Mouse (Mus musculus) neural tube, embryonic 11.5 days (tissue): ENCODE data around the gene Rasgrf1. TPM values are rescaled to one million over a fixed set of nuclear protein-coding genes. Genes with fewer than 3 reads are reported as not detected.
A peak's percentile ranks its signal among the peaks of the same experiment; 100 is the strongest.
"Not testable (repeated sequence)": the region's sequence is repeated elsewhere in the genome, so short reads cannot be mapped to it uniquely, and the experiment has no call there.

Source experiments
- ATAC-seq: fragments of 200-750 bp; cut with Nextera tagmentation; 2 replicates; pipeline ENCODE4 v1.8.0; 2017; ENCODE audit warnings: moderate number of reproducible peaks, mild to moderate bottlenecking, moderate TSS enrichment, moderate library complexity; ENCODE audit not compliant: insufficient read depth, low FRiP score, low TSS enrichment
- DNase-seq: peaks from one replicate; pipeline ENCODE4 v3.0.0-alpha.2; 2015; ENCODE audit warnings: low spot score
- H3K27ac ChIP-seq: fragments of 300-500 bp; sonication (generic); 2 replicates; pipeline ENCODE4 v1.5.1; 2014; ENCODE audit warnings: low read depth, mild to moderate bottlenecking, low read length
- H3K27me3 ChIP-seq: fragments of 300-500 bp; sonication (generic); 2 replicates; pipeline ENCODE4 v1.6.1; 2014; ENCODE audit warnings: mild to moderate bottlenecking, low read length, mixed read lengths; ENCODE audit not compliant: control insufficient read depth, insufficient read depth
- H3K36me3 ChIP-seq: fragments of 300-500 bp; sonication (generic); 2 replicates; pipeline ENCODE4 v1.6.1; 2014; ENCODE audit warnings: mild to moderate bottlenecking, low read length, moderate library complexity, mixed read lengths; ENCODE audit not compliant: control insufficient read depth, insufficient read depth
- H3K4me1 ChIP-seq: fragments of 300-500 bp; sonication (generic); 2 replicates; pipeline ENCODE4 v1.6.1; 2014; ENCODE audit warnings: low read length, mixed read lengths; ENCODE audit not compliant: control insufficient read depth, insufficient read depth
- H3K4me2 ChIP-seq: fragments of 300-500 bp; sonication (generic); 2 replicates; pipeline ENCODE4 v1.6.1; 2014; ENCODE audit warnings: low read depth, mild to moderate bottlenecking, moderate library complexity
- H3K4me3 ChIP-seq: fragments of 300-500 bp; sonication (generic); 2 replicates; pipeline ENCODE4 v1.5.1; 2014; ENCODE audit warnings: low read depth, low read length
- H3K9ac ChIP-seq: fragments of 300-500 bp; sonication (generic); 2 replicates; pipeline ENCODE4 v1.6.1; 2014; ENCODE audit warnings: mild to moderate bottlenecking, low read length
- H3K9me3 ChIP-seq: fragments of 300-500 bp; sonication (generic); 2 replicates; pipeline ENCODE4 v1.6.1; 2016; ENCODE audit warnings: low read length; ENCODE audit not compliant: control insufficient read depth
- WGBS: fragments of 180-500 bp; shearing (Covaris S2); extraction: QIAGEN DNeasy Blood & Tissue Kit; methylation state at CpG from one replicate; pipeline ENCODE4 v1.1.7; 2014; 5-methylcytosine and 5-hydroxymethylcytosine counted together
- polyA plus RNA-seq: library from polyadenylated mRNA; unstranded; fragments of >200 nt; fragmentation: Nextera tagmentation; extraction: Ambion mirVana; gene quantifications from 2 replicates; pipeline ENCODE4 v1.2.1, GENCODE M21; 2014

Rasgrf1 gene
- polyA plus RNA-seq, 1 experiment from 2014 or later, result not detected

DNA sequence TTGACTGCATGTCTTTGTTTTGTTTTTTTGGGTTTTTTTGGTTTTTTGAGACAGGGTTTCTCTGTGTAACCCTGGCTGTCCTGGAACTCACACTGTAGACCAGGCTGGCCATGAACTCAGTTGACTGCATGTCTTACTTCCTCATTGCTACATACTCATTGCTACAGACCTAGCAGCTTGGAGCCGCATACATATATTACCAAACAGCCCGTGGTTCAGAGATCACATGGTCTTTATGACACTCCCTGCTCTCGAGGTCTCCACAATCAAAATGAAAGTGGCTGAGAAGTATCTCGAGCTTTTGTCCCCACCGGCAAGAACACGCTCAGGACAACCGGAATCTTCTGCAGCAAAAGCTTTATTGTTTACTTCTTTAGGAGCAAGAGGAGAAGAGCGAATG is 133.2 kb downstream of the Rasgrf1 start:
- 94% methylated on average over 8 of the region's 8 CpGs for WGBS

DNA sequence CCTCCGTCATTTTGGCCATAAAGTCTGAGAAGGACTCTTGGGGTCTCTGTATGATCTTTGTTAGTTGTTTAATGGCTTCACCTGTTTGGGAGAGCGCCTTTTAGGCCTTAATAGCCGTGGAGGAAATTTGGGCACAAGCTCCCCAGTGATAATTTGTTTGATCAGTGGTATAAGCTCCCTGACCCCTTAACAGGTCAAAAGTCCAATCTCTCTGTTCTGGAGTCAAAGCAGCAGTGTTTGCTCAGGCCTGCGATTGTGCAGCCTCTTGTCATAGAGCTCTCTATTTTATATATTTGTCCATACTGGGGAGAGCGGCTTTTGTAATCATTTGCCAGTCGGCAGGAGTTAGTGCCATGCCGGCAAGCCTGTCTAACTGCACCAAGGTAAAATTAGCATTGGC is 135.5 kb downstream of the Rasgrf1 start:
- ATAC-seq (no peak), DNase-seq (no peak)
- 89% methylated on average over 7 of the region's 7 CpGs for WGBS
- H3K27me3 ChIP-seq, result no peaks in the 10 kb centered on the region
- no peak overlapping the region for H3K4me3 ChIP-seq
- no peak overlapping the region for H3K4me2 ChIP-seq
- no peaks in the 10 kb centered on the region for H3K9me3 ChIP-seq
- H3K36me3 ChIP-seq, result no peaks in the 10 kb centered on the region
- no peak overlapping the region for H3K27ac ChIP-seq
- H3K4me1 ChIP-seq, result no peaks in the 10 kb centered on the region
- no peak overlapping the region for H3K9ac ChIP-seq

More for the DNA sequence above, 133.2 kb downstream of the Rasgrf1 start:
- not testable (repeated sequence) for H3K4me2 ChIP-seq, H3K36me3 ChIP-seq, H3K9me3 ChIP-seq, H3K27ac ChIP-seq, H3K9ac ChIP-seq, H3K4me1 ChIP-seq, H3K27me3 ChIP-seq, ATAC-seq, H3K4me3 ChIP-seq, DNase-seq

DNA sequence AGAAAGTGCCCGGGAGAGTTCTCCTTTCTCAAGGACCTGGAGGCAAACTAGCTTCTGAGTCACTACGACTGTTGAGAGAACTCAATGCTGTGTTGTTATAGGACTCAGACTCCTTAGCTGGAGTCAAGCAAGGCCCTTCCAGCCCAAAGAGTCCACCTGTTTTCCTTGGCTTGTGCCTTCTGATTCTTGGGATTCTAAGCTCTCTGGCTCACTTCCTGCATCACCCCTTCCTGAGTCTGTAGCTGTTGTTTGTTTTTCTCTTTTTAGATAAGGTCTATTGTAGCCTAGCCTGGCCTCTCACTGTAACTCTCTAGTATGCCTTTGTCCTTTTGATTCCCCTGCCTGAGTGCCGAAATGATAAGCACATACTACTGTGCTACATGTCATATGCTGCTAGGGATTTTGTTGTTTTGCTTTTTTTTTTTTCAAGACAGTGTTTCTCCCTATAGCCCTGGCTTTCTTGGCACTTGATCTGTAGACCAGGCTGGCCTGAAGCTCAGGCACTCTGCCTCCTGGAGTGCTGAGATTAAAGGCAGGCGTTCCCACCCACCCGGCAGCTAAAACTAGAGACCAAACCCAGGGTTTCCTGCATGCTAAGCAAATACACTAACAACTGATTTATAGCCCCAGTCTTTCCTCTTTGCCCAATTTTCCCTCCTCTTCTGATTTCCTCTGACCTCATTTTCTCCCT is 138.4 kb downstream of the Rasgrf1 start:
- H3K4me3 ChIP-seq, result no peak overlapping the region
- H3K27me3 ChIP-seq, result no peaks in the 10 kb centered on the region
- ATAC-seq (no peak), DNase-seq (no peak)
- H3K9ac ChIP-seq, result no peak overlapping the region
- no peaks in the 10 kb centered on the region for H3K4me1 ChIP-seq
- H3K36me3 ChIP-seq, result no peaks in the 10 kb centered on the region
- no peaks in the 10 kb centered on the region for H3K9me3 ChIP-seq
- no peak overlapping the region for H3K4me2 ChIP-seq
- no peak overlapping the region for H3K27ac ChIP-seq
- WGBS, result 74% methylated on average over 5 of the region's 5 CpGs

DNA sequence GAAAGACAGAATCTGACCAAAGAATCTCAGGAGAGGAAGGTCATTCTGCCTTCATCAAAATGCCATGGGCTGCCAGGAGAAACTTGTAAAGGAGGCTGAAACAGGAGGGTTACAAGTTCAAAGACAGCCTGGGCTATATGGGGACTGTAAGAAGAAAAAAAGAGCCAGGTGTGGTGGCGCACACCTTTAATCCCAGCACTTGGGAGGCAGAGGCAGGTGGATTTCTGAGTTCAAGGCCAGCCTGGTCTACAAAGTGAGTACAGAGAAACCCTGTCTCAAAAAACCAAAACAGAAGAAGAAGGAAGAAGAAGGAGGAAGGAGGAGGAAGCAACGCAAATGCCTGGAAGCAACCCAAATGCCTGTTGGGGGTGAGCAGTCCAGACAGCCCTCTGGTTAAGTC is 144.1 kb downstream of the Rasgrf1 start, which contains the start of gene Ctsh:
Gene Ctsh (plus strand): TSS at position 301 of the 400 bp plus-strand sequence.
- 83% methylated on average over 2 of the region's 2 CpGs for WGBS
- no peaks in the 10 kb centered on the region for H3K9me3 ChIP-seq

DNA sequence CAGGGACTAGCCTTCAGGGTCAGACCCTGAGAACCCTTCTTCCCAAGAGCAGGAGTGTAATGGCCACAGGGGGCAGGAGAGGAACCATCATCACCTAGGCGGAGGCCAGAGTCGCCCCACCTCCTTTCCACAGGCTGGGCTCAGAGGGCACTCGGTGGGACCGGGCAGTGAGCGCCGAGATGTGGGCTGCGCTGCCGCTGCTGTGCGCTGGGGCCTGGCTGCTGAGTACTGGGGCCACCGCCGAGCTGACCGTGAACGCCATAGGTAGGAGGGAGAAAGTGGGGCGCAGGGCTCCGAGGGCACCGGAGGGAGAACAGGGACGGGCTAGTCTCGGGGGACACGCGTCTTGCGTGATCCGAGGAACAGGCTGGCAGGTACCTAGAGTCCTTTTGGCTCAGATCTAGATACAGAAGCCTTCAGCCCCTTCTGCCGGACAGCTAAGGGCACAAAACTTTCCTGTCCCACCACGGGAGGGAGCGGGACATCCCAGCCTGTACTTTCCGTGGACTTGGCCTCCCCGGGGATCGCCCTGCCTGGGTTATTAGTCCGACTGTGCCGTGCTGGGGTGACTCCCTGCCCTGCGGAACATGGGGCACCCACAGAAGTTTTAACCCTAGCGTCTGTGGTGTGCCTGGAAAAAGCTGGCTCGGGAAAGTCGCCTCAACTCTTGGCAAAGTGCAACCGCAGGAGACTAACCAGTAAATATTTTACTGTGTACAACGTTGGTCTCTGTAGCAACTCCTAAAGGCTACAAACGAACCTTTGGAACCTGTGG is 144.8 kb downstream of the Rasgrf1 start:
- peak overlapping the region; percentile 38 for H3K4me3 ChIP-seq
- H3K27ac ChIP-seq, result no peak overlapping the region
- under 1% methylated on average over 37 of the region's 37 CpGs for WGBS
- H3K4me2 ChIP-seq, result peak overlapping the region; percentile 79
- H3K9me3 ChIP-seq, result no peaks in the 10 kb centered on the region
- peak overlapping the region; percentile 44 for H3K9ac ChIP-seq
- DNase-seq (peak; percentile 62), ATAC-seq (peak; percentile 75)
- H3K36me3 ChIP-seq, result no peaks in the 10 kb centered on the region
- H3K4me1 ChIP-seq, result no peaks in the 10 kb centered on the region
- no peaks in the 10 kb centered on the region for H3K27me3 ChIP-seq

More for the DNA sequence above, 144.1 kb downstream of the Rasgrf1 start, which contains the start of gene Ctsh:
- Histone ChIP-seq H3K4me3 (peak within 1 kb of the TSS; percentile 38), H3K27ac (no peak within 1 kb of the TSS), H3K36me3 (no peaks in the 10 kb centered on the region), H3K27me3 (no peaks in the 10 kb centered on the region), H3K4me2 (peak within 1 kb of the TSS; percentile 79), H3K4me1 (no peaks in the 10 kb centered on the region), H3K9ac (peak within 1 kb of the TSS; percentile 44)
- DNase-seq, result no peak
- no peak for ATAC-seq

DNA sequence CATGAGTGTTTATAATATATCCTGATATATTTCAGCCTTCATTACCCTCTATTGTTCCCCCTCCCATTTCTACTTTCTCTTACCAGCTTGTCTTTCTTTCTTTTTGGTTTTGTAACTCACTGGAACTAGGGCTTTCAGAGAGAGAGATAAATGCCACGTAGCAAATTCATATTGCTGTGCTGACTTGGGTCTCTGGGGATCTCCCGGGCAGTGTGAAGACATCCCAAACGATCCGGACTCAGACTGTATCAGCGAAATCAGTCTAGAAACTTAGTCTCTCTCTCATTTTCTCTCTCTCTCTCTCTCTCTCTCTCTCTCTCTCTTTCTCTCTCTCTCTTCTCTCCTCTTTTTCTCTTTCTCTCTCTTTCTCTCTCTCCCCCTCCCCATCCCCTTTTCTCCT is 145.7 kb downstream of the Rasgrf1 start:
- ATAC-seq (no peak), DNase-seq (no peak)
- Histone ChIP-seq H3K27ac (no peak overlapping the region), H3K9me3 (no peaks in the 10 kb centered on the region), H3K9ac (no peak overlapping the region), H3K4me3 (no peak overlapping the region), H3K4me1 (no peaks in the 10 kb centered on the region), H3K4me2 (no peak overlapping the region), H3K36me3 (no peaks in the 10 kb centered on the region), H3K27me3 (no peaks in the 10 kb centered on the region)
- 59% methylated on average over 5 of the region's 5 CpGs for WGBS

DNA sequence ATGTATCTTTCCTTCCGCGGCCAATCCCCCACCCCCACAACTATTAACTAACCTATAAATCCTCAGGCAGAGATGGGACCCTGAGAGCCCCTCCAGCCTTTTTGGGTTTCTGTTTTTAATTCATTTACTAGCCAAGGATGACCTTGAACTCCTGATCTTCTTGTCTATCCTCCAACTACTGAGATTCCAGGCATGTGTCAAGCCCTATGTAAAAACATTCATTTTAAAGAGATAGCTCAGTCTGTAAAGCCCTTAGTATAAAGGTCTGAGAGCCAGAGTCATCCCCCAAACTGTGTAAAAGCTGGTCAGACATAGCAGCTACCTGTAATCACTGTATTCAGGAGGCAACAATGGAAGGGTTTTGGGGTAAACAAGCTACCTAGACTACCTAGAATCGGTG is 146.2 kb downstream of the Rasgrf1 start:
- H3K9me3 ChIP-seq, result no peaks in the 10 kb centered on the region
- DNase-seq (no peak), ATAC-seq (no peak)
- no peak overlapping the region for H3K4me2 ChIP-seq
- H3K4me3 ChIP-seq, result no peak overlapping the region
- 80% methylated on average over 3 of the region's 3 CpGs for WGBS
- H3K27ac ChIP-seq, result no peak overlapping the region
- H3K36me3 ChIP-seq, result no peaks in the 10 kb centered on the region
- no peak overlapping the region for H3K9ac ChIP-seq
- no peaks in the 10 kb centered on the region for H3K4me1 ChIP-seq
- no peaks in the 10 kb centered on the region for H3K27me3 ChIP-seq

DNA sequence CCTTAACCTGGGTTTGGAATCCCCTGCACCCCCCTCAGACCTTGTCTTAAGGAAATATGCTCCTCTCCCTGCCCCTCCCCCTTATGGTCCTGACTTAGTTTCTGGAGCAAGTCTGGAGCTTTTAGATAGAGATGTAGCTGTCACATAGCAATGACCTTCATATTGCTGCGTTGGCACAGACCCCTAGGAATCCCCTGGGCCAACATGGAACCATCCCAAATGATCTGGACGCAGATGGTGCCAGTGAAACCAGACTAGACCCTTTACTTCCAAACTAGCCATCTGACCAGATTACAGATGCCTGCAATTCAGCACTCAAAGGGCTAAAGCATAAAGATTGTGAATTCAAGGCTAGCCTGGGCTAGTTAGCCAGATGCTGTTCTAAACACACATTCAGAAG is 147.0 kb downstream of the Rasgrf1 start:
- H3K4me1 ChIP-seq, result no peaks in the 10 kb centered on the region
- WGBS, result 86% methylated on average over 2 of the region's 2 CpGs
- H3K4me3 ChIP-seq, result no peak overlapping the region
- H3K4me2 ChIP-seq, result no peak overlapping the region
- no peak overlapping the region for H3K9ac ChIP-seq
- ATAC-seq, result no peak
- H3K36me3 ChIP-seq, result no peaks in the 10 kb centered on the region
- H3K27ac ChIP-seq, result no peak overlapping the region
- no peaks in the 10 kb centered on the region for H3K27me3 ChIP-seq
- no peaks in the 10 kb centered on the region for H3K9me3 ChIP-seq
- no peak for DNase-seq
